Mouse (Mus musculus): Measurements from ENCODE around the gene Fnbp4.

Fnbp4 gene

DNA sequence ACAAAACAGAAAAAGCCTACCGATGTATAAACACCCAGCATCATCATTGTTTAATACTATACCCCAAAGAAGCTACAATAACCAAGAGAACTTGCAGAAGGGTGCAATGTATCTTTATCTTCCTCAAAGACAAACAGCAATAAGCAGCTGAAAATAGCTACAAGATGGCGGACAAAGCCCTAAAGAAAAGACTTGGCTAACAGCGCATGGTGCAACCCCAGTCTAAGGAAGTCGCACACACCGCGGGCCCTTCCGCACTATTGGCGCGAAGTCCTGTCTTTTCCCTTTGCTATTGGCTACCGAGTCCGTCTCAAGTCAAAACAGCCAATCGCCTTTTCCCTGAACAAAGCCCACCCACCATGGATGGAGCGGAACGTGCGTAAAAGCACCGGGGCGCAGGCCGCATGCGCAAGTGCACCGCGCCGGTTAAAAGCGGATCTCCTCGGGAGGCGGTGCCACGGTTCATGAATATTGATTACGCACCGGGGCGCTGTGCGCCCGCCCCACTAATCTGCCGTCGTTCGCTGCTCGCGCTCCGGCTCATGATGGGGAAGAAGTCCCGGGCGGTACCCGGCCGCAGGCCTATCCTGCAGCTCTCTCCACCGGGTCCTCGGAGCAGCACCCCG, at the start of gene Fnbp4:
Gene Fnbp4, plus strand, starts transcription at position 318 of the 626 bp plus-strand sequence.
- DNase-seq: peak; percentile 98

GRCm38 (mm10) chr2:90700943-90701342, 44.2 kb upstream of the Fnbp4 start:
- DNase-seq: no peak

DNA sequence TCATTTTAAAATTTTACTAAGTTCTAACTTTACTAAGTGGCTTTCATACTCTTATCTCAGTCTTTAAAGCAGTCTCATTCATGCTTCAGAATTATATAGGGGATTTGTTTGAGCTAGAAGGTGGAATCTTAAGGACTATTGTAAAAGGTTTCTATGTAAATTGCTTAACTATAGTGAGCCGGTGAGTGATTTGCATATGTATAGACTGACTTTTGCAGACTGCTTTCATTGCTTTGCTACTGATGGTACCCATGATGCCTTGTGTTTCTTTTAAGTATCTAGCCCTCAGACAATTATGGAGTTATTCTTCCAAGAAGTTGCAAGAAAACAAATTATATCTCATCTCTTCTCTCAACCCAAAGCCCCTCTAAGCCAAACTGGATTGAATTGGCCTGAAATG, 36.6 kb upstream of the Fnbp4 start:
- no peak for DNase-seq

GRCm38 (mm10) chr2:90715555-90716092, 29.5 kb upstream of the Fnbp4 start:
- no peak for DNase-seq

DNA sequence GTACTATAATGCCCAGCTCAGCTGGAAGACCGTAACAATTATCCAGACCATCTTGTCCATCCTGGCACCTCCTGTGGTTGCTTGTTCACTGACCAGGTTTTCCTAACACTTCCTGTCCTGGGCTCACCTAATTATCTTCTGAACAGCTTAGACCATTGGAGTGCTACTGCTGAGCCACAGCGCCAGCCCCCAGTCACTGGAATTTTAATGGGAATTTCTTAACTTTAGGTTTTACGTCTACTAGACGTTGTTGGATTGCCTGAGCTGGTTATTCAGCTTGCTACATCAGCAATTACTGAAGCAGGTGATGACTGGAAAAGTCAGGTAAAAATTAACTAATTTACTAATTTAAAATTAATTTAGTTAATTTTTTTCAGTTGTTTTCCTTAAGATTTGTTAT, 27.8 kb upstream of the Fnbp4 start:
- no peak for DNase-seq

DNA sequence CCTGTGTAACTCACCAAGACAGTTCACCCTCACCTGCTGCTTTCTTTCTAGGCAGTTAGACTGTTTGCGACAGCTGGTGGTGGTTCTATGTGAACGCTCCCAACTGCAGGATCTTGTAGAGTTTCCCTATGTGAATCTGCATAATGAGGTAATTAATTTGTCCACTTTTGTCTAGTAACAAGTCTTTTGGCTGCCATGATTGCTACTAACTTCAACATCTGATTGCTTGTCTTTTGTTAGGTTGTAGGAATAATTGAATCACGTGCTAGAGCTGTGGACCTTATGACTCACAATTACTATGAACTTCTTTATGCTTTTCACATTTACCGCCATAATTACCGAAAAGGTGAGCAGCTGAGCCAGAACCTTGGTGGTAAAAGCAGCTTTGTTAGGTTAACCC, 27.2 kb upstream of the Fnbp4 start:
- no peak for DNase-seq

GRCm38 (mm10) chr2:90726818-90727217, 18.4 kb upstream of the Fnbp4 start:
- no peak for DNase-seq

GRCm38 (mm10) chr2:90735326-90735725, 9.8 kb upstream of the Fnbp4 start:
- no peak for DNase-seq

DNA sequence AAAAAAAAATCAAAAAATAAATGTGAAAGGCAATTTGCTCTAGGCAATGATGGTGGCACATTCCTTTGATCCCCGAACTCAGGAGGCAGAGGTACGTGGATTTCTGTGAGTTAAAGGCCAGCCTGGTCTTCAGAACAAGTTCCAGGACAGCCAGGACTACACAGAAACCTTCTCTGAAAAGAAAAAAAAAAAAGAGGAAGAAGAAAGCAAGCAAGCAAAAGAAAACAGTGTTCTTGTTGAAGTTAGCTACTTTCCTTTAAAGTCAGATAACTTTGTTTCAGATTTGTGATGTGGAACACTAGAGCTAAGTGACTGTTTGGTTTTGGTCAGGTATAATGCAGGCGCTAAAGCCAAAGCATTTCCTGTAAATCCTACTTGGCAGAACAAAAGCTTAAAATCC, 6.4 kb upstream of the Fnbp4 start:
- no peak for DNase-seq

GRCm38 (mm10) chr2:90739327-90739726, 5.8 kb upstream of the Fnbp4 start:
- no peak for DNase-seq

GRCm38 (mm10) chr2:90739921-90740320, 5.2 kb upstream of the Fnbp4 start:
- no peak for DNase-seq

- peak; percentile 20 for DNase-seq
Measured at GRCm38 (mm10) chr2:90744285-90745052, 701 bp upstream of the Fnbp4 start.

- DNase-seq: peak; percentile 68
Measured at GRCm38 (mm10) chr2:90745740-90746537, 769 bp downstream of the Fnbp4 start.

- peak; percentile 6 for DNase-seq
Measured at GRCm38 (mm10) chr2:90746538-90746865, 1.3 kb downstream of the Fnbp4 start.

GRCm38 (mm10) chr2:90747131-90747530, 2.0 kb downstream of the Fnbp4 start:
- DNase-seq: peak; percentile 6

DNA sequence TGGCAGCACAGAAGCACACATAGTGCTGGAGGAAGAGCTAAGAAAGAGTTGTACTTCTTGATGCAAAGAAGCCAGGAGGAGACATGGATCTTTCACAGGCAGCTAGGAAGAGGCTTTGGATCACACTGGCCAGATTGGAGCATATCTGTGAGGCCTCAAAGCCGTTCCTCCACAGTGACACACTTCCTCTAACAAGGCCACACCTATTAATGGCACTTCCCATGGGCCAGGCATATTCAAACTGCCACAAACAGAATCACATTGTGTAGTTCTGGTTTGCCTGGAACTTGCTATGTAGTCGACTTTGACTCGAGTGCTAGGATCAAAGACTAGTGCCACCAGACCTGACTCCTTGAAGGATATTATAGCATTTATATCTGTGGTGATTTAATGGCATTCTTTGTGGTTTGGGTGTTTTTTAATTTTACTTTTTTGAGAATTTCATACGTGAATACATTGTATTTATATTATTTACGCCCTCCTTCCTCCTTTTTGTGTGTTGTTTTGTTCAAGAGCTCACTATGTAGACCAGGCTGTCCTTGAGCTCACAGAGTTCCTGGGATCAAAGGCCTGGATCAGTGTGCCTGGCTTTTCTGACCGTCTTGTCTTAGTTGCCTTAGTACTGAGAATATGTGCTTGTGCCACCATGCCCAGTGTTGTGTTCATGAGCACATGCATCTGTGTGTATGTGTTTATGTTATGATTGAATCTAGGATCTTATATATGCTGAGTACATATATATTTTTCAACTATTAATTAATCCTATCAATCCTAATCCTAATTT, 4.7 kb downstream of the Fnbp4 start:
- no peak for DNase-seq

- no peak for DNase-seq
Measured at GRCm38 (mm10) chr2:90753565-90753964, 8.4 kb downstream of the Fnbp4 start.

- DNase-seq: no peak
Measured at GRCm38 (mm10) chr2:90754188-90754587, 9.0 kb downstream of the Fnbp4 start.

GRCm38 (mm10) chr2:90765123-90765522, 20.0 kb downstream of the Fnbp4 start:
- DNase-seq: no peak

DNA sequence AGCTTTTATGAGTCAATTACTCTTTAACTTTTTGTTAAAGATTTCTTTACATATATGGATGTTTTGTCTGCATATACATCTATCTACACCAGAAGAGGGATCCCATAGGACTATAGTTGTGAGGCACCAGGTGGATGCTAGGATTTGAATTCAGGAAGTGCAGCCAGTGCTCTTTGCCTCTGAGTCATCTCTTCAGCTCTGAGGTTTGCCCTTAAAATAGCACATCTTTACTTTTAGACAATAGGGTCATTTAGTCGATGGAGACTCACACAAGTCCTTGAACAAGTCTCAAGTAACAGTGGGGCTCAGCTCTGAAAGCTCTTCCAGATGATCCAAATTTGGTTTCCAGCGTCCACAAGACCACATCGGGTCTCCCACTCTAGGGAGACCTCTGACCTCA, 36.2 kb downstream of the Fnbp4 start:
- DNase-seq: no peak

- DNase-seq: no peak
Measured at GRCm38 (mm10) chr2:90781938-90782337, 36.8 kb downstream of the Fnbp4 start.

DNA sequence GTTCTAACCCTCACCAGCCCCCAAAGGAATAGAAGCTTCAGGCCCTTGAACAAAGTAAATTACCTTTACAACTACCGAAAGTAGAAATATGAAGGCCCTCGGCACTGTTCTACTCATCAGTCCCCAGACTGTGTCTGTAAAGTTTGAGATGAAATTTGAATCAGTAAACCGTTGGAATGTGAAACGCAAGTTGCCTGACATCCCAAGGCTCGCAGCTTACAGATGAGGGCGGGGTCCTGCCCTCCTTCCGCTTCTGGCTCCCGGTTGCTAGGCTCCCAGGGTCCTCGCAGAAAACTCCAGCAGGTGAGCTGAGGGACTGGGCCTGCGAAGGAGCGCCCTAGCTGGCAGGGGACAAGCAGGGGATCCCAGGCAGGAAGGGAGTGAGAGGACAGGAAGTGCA, 37.3 kb downstream of the Fnbp4 start, which contains the start of gene Agbl2:
Gene Agbl2, plus strand, starts transcription at position 270 of the 400 bp plus-strand sequence.
- DNase-seq: peak; percentile 14
